Mouse (Mus musculus) CH12.LX (cell line): ENCODE data around the gene Irx4. TPM values are rescaled to one million over a fixed set of nuclear protein-coding genes. Genes with fewer than 3 reads are reported as not detected.

Experiments used
- DNase-seq: peaks from one replicate; pipeline ENCODE4 v3.0.0-alpha.2; 2013; ENCODE audit errors: extremely low read depth
- H3K27ac ChIP-seq: 2 replicates; pipeline ENCODE4 v1.5.1; 2012; ENCODE audit warnings: low read depth, mild to moderate bottlenecking, control low read depth, moderate library complexity; ENCODE audit not compliant: insufficient read depth
- H3K27me3 ChIP-seq: replicated peaks from 2 replicates; pipeline ENCODE3; 2012; ENCODE audit warnings: inconsistent platforms
- H3K36me3 ChIP-seq, 2 experiments: replicated peaks in 1 of 2; 2 replicates each; pipeline versions ENCODE3 to v1.6.1; 2012; ENCODE audit warnings: inconsistent platforms in 1 of 2, low read length in 1 of 2, mild to moderate bottlenecking in 1 of 2, mixed read lengths in 1 of 2, moderate library complexity in 1 of 2; ENCODE audit not compliant: control insufficient read depth in 1 of 2, insufficient read depth in 1 of 2
- H3K4me1 ChIP-seq, 2 experiments: 2 replicates each; pipeline ENCODE4 v1.6.1; 2012; ENCODE audit warnings: inconsistent platforms in 1 of 2, moderate library complexity in 1 of 2; ENCODE audit not compliant: insufficient read depth in 2 of 2, control insufficient read depth in 1 of 2
- H3K4me2 ChIP-seq: 2 replicates; pipeline ENCODE4 v1.6.1; 2012; ENCODE audit warnings: low read depth, mild to moderate bottlenecking, control low read depth; ENCODE audit not compliant: poor library complexity, insufficient read depth, severe bottlenecking
- H3K4me3 ChIP-seq, 3 experiments: fragments of 150-350 bp in 1 of 3; sonication (generic) in 1 of 3; replicated peaks in 1 of 3; 2 replicates each; pipeline versions ENCODE3 to v1.5.1; 2011 to 2012; ENCODE audit warnings: low read depth in 2 of 3, low read length in 2 of 3, mild to moderate bottlenecking in 2 of 3, moderate library complexity in 2 of 3, control low read depth in 1 of 3, improper control_type of control experiment in 1 of 3, inconsistent platforms in 1 of 3, mixed read lengths in 1 of 3; ENCODE audit not compliant: poor library complexity in 1 of 3
- H3K79me2 ChIP-seq: replicated peaks from 2 replicates; pipeline ENCODE4 v1.6.1; 2012; ENCODE audit warnings: mild to moderate bottlenecking, moderate library complexity; ENCODE audit not compliant: control insufficient read depth, poor library complexity, insufficient read depth, severe bottlenecking; ENCODE audit errors: extremely low read depth
- H3K9ac ChIP-seq: 2 replicates; pipeline ENCODE4 v1.6.1; 2012; ENCODE audit warnings: low read depth, mild to moderate bottlenecking, control low read depth, moderate library complexity; ENCODE audit not compliant: insufficient read depth
- H3K9me3 ChIP-seq: replicated peaks from 2 replicates; pipeline ENCODE3; 2012; ENCODE audit warnings: low read length, inconsistent platforms, mixed read lengths
- BHLHE40 ChIP-seq: IDR thresholded peaks from 2 replicates; pipeline ENCODE4 v1.6.1; 2011; ENCODE audit warnings: mild to moderate bottlenecking, low read depth, low read length, improper control_type of control experiment
- CHD1 ChIP-seq: IDR thresholded peaks from 2 replicates; pipeline ENCODE4 v1.6.1; 2012; ENCODE audit warnings: low read depth, low read length, improper control_type of control experiment, inconsistent platforms
- E2F4 ChIP-seq: IDR thresholded peaks from 2 replicates; pipeline ENCODE4 v1.6.1; 2011; ENCODE audit warnings: low read depth, low read length, improper control_type of control experiment; ENCODE audit not compliant: insufficient replicate concordance
- ELF1 ChIP-seq: IDR thresholded peaks from 2 replicates; pipeline ENCODE4 v1.6.1; 2014; ENCODE audit warnings: low read depth, mild to moderate bottlenecking, inconsistent platforms, low read length, improper control_type of control experiment
- EP300 ChIP-seq: IDR thresholded peaks from 2 replicates; pipeline ENCODE4 v1.6.1; 2011; ENCODE audit warnings: low read length, improper control_type of control experiment
- ETS1 ChIP-seq: conservative IDR thresholded peaks from 2 replicates; pipeline ENCODE4 v1.6.1; 2012; ENCODE audit warnings: low read depth, mild to moderate bottlenecking, inconsistent platforms, low read length, improper control_type of control experiment, moderate library complexity
- GABPA ChIP-seq: IDR thresholded peaks from 2 replicates; pipeline ENCODE4 v1.6.1; 2012; ENCODE audit warnings: low read depth, low read length, improper control_type of control experiment, inconsistent platforms; ENCODE audit not compliant: insufficient replicate concordance
- HCFC1 ChIP-seq: IDR thresholded peaks from 2 replicates; pipeline ENCODE4 v1.6.1; 2012; ENCODE audit warnings: low read depth, mild to moderate bottlenecking, inconsistent platforms, low read length, improper control_type of control experiment
- JUN ChIP-seq: IDR thresholded peaks from 2 replicates; pipeline ENCODE4 v1.6.1; 2011; ENCODE audit warnings: low read depth, mild to moderate bottlenecking, low read length, improper control_type of control experiment, moderate library complexity; ENCODE audit not compliant: insufficient read depth
- KAT2A ChIP-seq: IDR thresholded peaks from 2 replicates; pipeline ENCODE4 v1.6.1; 2012; ENCODE audit warnings: low read length, improper control_type of control experiment, inconsistent platforms; ENCODE audit not compliant: insufficient replicate concordance
- MAFK ChIP-seq: IDR thresholded peaks from 2 replicates; pipeline ENCODE4 v1.6.1; 2011; ENCODE audit warnings: low read length, improper control_type of control experiment; ENCODE audit not compliant: insufficient replicate concordance
- MAZ ChIP-seq: IDR thresholded peaks from 2 replicates; pipeline ENCODE4 v1.6.1; 2012; ENCODE audit warnings: low read depth, mild to moderate bottlenecking, inconsistent platforms, low read length, improper control_type of control experiment, moderate library complexity
- MXI1 ChIP-seq: IDR thresholded peaks from 2 replicates; pipeline ENCODE4 v1.6.1; 2011; ENCODE audit warnings: mild to moderate bottlenecking, low read depth, low read length, improper control_type of control experiment
- MYC ChIP-seq: IDR thresholded peaks from 2 replicates; pipeline ENCODE4 v1.6.1; 2011; ENCODE audit warnings: low read depth, mild to moderate bottlenecking, improper control_type of control experiment, low read length
- NRF1 ChIP-seq: IDR thresholded peaks from 2 replicates; pipeline ENCODE4 v1.6.1; 2014; ENCODE audit warnings: low read depth, mild to moderate bottlenecking, inconsistent platforms, low read length, improper control_type of control experiment, moderate library complexity
- PAX5 ChIP-seq: IDR thresholded peaks from 2 replicates; pipeline ENCODE4 v1.6.1; 2012; ENCODE audit warnings: low read length, inconsistent platforms, mixed read lengths
- POLR2A ChIP-seq: IDR thresholded peaks from 2 replicates; pipeline ENCODE4 v1.6.1; 2011; ENCODE audit warnings: low read depth, mild to moderate bottlenecking, improper control_type of control experiment, low read length
- POLR2AphosphoS2 ChIP-seq: IDR thresholded peaks from 2 replicates; pipeline ENCODE4 v1.6.1; 2011; ENCODE audit warnings: low read depth, low read length, improper control_type of control experiment
- SIN3A ChIP-seq: IDR thresholded peaks from 2 replicates; pipeline ENCODE4 v1.6.1; 2012; ENCODE audit warnings: low read length, improper control_type of control experiment, inconsistent platforms
- SMC3 ChIP-seq: IDR thresholded peaks from 2 replicates; pipeline ENCODE4 v1.6.1; 2011; ENCODE audit warnings: low read depth, low read length, improper control_type of control experiment
- TCF12 ChIP-seq: IDR thresholded peaks from 2 replicates; pipeline ENCODE4 v1.6.1; 2014; ENCODE audit warnings: low read depth, mild to moderate bottlenecking, inconsistent platforms, low read length, improper control_type of control experiment
- UBTF ChIP-seq: IDR thresholded peaks from 2 replicates; pipeline ENCODE4 v1.6.1; 2012; ENCODE audit warnings: low read depth, mild to moderate bottlenecking, inconsistent platforms, low read length, improper control_type of control experiment, moderate library complexity
- USF2 ChIP-seq: conservative IDR thresholded peaks from 2 replicates; pipeline ENCODE4 v1.6.1; 2011; ENCODE audit warnings: low read depth, low read length, improper control_type of control experiment
- ZC3H11A ChIP-seq: IDR thresholded peaks from 2 replicates; pipeline ENCODE4 v1.6.1; 2012; ENCODE audit warnings: low read depth, mild to moderate bottlenecking, inconsistent platforms, low read length, improper control_type of control experiment
- ZMIZ1 ChIP-seq: IDR thresholded peaks from 2 replicates; pipeline ENCODE4 v1.6.1; 2012; ENCODE audit warnings: low read depth, mild to moderate bottlenecking, inconsistent platforms, low read length, improper control_type of control experiment
- ZNF384 ChIP-seq: IDR thresholded peaks from 2 replicates; pipeline ENCODE4 v1.6.1; 2012; ENCODE audit warnings: low read depth, low read length, improper control_type of control experiment, inconsistent platforms
- dilution Hi-C: fragments of 300-500 bp; cut with MboI; formaldehyde crosslinking; loops from 2 replicates; pipeline ENCODE4 v1.14.3; 2020; ENCODE audit warnings: low sequenced_read_pairs; ENCODE audit not compliant: extremely low pct_unique_long_range_greater_than_20kb, extremely low pct_ligation_motif_present
- in situ Hi-C: fragments of 300-500 bp; cut with MboI; formaldehyde crosslinking; loops from 3 replicates; pipeline ENCODE4 v1.14.3; 2019; ENCODE audit warnings: low sequenced_read_pairs, low pct_ligation_motif_present, low pct_unique_long_range_greater_than_20kb, mixed read lengths
- polyA plus RNA-seq: library from polyadenylated mRNA; unstranded; fragments of >175 nt; gene quantifications from 2 replicates; pipeline ENCODE4 v1.2.1, GENCODE M21; 2012; ENCODE audit warnings: low read depth; ENCODE audit not compliant: insufficient read length
- total RNA-seq, 2 experiments: library from RNA; depleted of rRNA; stranded (reverse); fragments of 300-350 nt in 1 of 2; fragments of >200 nt in 1 of 2; gene quantifications; 2 replicates each; pipeline ENCODE4 v1.2.3; 2012 to 2014

Irx4 gene
- total and polyA plus RNA-seq, 3 experiments, result not detected

- in situ Hi-C loops, result no loop called here
- Histone ChIP-seq H3K9ac (no peak overlapping the region), H3K4me2 (no peak overlapping the region), H3K4me1 (peaks cover 5 to 20% of the 10 kb centered on the region in 2 experiments), H3K9me3 (peaks cover 4% of the 10 kb centered on the region)
- DNase-seq, result no peak
- TF ChIP-seq TCF12 (no peak), ELF1 (no peak), SMC3 (no peak), MAZ (no peak), ZNF384 (no peak), ZMIZ1 (no peak), JUN (no peak), E2F4 (no peak), EP300 (no peak), PAX5 (no peak), HCFC1 (no peak), UBTF (no peak), ZC3H11A (no peak), BHLHE40 (no peak), POLR2AphosphoS2 (no peak)
- TF ChIP-seq, all 38 proteins: peak for 0
- H3K27ac ChIP-seq, result no peak overlapping the region
- H3K79me2 ChIP-seq, result no peaks in the 10 kb centered on the region
- dilution Hi-C loops, result no loop called here
- peaks cover 4% of the 10 kb centered on the region for H3K27me3 ChIP-seq
- no peak overlapping the region for H3K4me3 ChIP-seq
- H3K36me3 ChIP-seq, result no peaks in the 10 kb centered on the region
These were observed 514 bp upstream of the Irx4 start for GRCm38 (mm10) chr13:73259577-73260353.

GRCm38 (mm10) chr13:73261036-73261730 is 904 bp downstream of the Irx4 start:
- H3K9ac ChIP-seq, result no peak overlapping the region
- no peaks in the 10 kb centered on the region for H3K79me2 ChIP-seq
- TF ChIP-seq ETS1, result no peak
- TF ChIP-seq MXI1, result no peak
- no peak for TF ChIP-seq SIN3A
- TF ChIP-seq JUN, result no peak
- no peak for TF ChIP-seq ELF1
- TF ChIP-seq KAT2A, result no peak
- no peak for TF ChIP-seq MYC
- no peak for TF ChIP-seq MAZ
- no peak for TF ChIP-seq POLR2A
- no peak for TF ChIP-seq MAFK
- TF ChIP-seq USF2, result no peak
- no peak for TF ChIP-seq CHD1
- no peak for TF ChIP-seq GABPA
- no peak for TF ChIP-seq BHLHE40
- no peak for TF ChIP-seq NRF1
- TF ChIP-seq, all 38 proteins: peak for 0
- H3K4me1 ChIP-seq, result peaks cover 5 to 20% of the 10 kb centered on the region in 2 experiments
- H3K27me3 ChIP-seq, result peaks cover 5% of the 10 kb centered on the region
- peaks cover 4% of the 10 kb centered on the region for H3K9me3 ChIP-seq
- H3K36me3 ChIP-seq, result no peaks in the 10 kb centered on the region
- in situ Hi-C loops, result no loop called here
- dilution Hi-C loops, result no loop called here
- H3K4me2 ChIP-seq, result no peak overlapping the region
- no peak for DNase-seq
- no peak overlapping the region for H3K27ac ChIP-seq
- H3K4me3 ChIP-seq, result no peak overlapping the region
